Mouse (Mus musculus) ovary, adult 2 months (tissue): ENCODE data around the gene Faah. TPM values are rescaled to one million over a fixed set of nuclear protein-coding genes. Genes with fewer than 3 reads are reported as not detected.

Source experiments
- polyA plus RNA-seq: library from polyadenylated mRNA; depleted of rRNA; stranded (reverse); fragments of >200 nt; gene quantifications from 2 replicates; pipeline ENCODE4 v1.2.3, GENCODE M21; 2012; rRNA removed

Faah gene
- polyA plus RNA-seq, result 11.5 and 18.0 TPM in 2 replicates

GRCm38 (mm10) chr4:116017902-116018746 is at the start of gene Faah:
Gene Faah, minus strand, starts transcription at chr4:116017926.

GRCm38 (mm10) chr4:116053399-116053961 is 35.8 kb upstream of the Faah start, which contains the start of gene Nsun4:
Gene Nsun4, minus strand, starts transcription at chr4:116053876.

GRCm38 (mm10) chr4:115939295-115940102 is 78.2 kb downstream of the Faah start, which contains the start of gene Dmbx1:
Gene Dmbx1, minus strand, starts transcription at chr4:115939926.

Other genes starting within 250 kb of the Faah start
- gene Tex38, start 236.9 kb downstream of the Faah start, polyA plus RNA-seq, result 0.21 and 0.38 TPM in 2 replicates
- 74.9 and 134 TPM in 2 replicates for gene Atpaf1, start 233.1 kb downstream of the Faah start, polyA plus RNA-seq
- 49.3 and 54.2 TPM in 2 replicates for gene Mob3c, start 189.8 kb downstream of the Faah start, polyA plus RNA-seq
- gene Mknk1, start 178.7 kb downstream of the Faah start, polyA plus RNA-seq, result 54.0 and 58.6 TPM in 2 replicates
- 0.07 TPM in 1 of 2 replicates, not detected in the other for gene Kncn, start 133.5 kb downstream of the Faah start, polyA plus RNA-seq
- not detected in 2 replicates for gene 6430628N08Rik, start 127.3 kb downstream of the Faah start, polyA plus RNA-seq
- gene Dmbx1, start 78.0 kb downstream of the Faah start, polyA plus RNA-seq, result 0.15 and 0.16 TPM in 2 replicates
- 8.4 and 9.2 TPM in 2 replicates for gene Nsun4, start 36.0 kb upstream of the Faah start, polyA plus RNA-seq
- 31.1 and 52.0 TPM in 2 replicates for gene Uqcrh, start 57.1 kb upstream of the Faah start, polyA plus RNA-seq
- 214 and 217 TPM in 2 replicates for gene Lrrc41, start 57.3 kb upstream of the Faah start, polyA plus RNA-seq
- gene Rad54l, start 105.8 kb upstream of the Faah start, polyA plus RNA-seq, result 1.9 and 3.0 TPM in 2 replicates
- gene Pomgnt1, start 105.9 kb upstream of the Faah start, polyA plus RNA-seq, result 58.1 and 58.2 TPM in 2 replicates
- 5.6 and 6.4 TPM in 2 replicates for gene Lurap1, start 133.4 kb upstream of the Faah start, polyA plus RNA-seq
- gene Tspan1, start 149.7 kb upstream of the Faah start, polyA plus RNA-seq, result 14.3 and 19.8 TPM in 2 replicates
- gene 1700042G07Rik, start 155.4 kb upstream of the Faah start, polyA plus RNA-seq, result not detected in 2 replicates
- gene Gm49337, start 155.5 kb upstream of the Faah start, polyA plus RNA-seq, result not detected in 2 replicates
- 17.8 and 24.6 TPM in 2 replicates for gene Pik3r3, start 203.7 kb upstream of the Faah start, polyA plus RNA-seq